Mouse (Mus musculus): ENCODE measurements at regions not wholly inside any gene's neighbourhood (a gene's known extent, or its start where the extent isn't known, plus 50 kb on each side); places are given as distances from the start of the nearest gene placed in this dataset.

- TF ChIP-seq CTCF (IDR thresholded peaks at IDR 0.05; ENCODE audit: borderline replicate concordance, control insufficient read depth, extremely low read depth, insufficient read depth, low read length, poor library complexity) (no peak), POLR2A (IDR thresholded peaks at IDR 0.05; ENCODE audit: control insufficient read depth, extremely low read depth, insufficient read depth, low read length, poor library complexity) (no peak)
Observed at GRCm38 (mm10) chr3:61537113-61537512, 171.4 kb upstream of the B430305J03Rik start.

All from thymus, adult 2 months (tissue).